Mouse (Mus musculus): Measurements from ENCODE around the gene Ticrr. TPM values are rescaled to one million over a fixed set of nuclear protein-coding genes. Genes with fewer than 3 reads are reported as not detected.

The Ticrr gene
- polyA plus RNA-seq, 1 experiment, result 5.0 TPM

DNA sequence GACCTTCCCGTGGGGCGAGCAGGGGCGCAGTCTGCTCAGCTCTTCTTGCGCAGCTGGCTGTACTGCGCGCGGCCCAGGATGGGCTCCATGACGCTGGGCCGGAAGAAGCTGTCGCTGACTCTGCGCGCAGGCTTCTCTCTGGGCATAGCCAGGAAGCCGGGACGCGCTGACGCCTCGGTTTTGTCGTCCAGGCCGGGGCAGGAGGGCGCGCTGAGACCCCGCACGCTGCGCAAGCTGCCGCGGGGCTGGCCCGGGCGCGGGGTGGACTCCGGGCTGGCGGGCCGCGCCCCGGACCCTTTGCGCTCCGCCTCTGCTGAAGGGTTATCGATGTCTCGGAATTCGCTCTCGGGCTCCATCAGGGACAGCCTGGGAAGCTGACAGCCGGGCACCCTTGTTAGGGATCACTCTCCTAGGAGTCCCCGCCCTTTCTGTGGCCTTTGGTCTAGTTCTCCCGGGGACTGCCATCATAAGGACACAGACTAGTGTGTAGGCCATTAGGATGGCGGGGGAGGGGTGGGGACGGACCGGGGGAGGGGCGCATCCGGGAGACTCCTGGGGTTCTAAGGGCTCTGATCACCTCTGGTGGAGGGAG, 61.5 kb downstream of the Ticrr start:
- Histone ChIP-seq H3ac (ENCODE audit: control insufficient read depth, insufficient read length, low read depth) (no peak overlapping the region), H3K4me3 (ENCODE audit: insufficient read depth, poor library complexity, severe bottlenecking) (no peak overlapping the region), H3K79me2 (ENCODE audit: control insufficient read depth, insufficient read depth) (no peaks in the 10 kb centered on the region), H3K79me3 (ENCODE audit: low read depth) (no peaks in the 10 kb centered on the region), H3K36me3 (ENCODE audit: control insufficient read depth, insufficient read depth) (no peaks in the 10 kb centered on the region), H3K27me3 (ENCODE audit: control insufficient read depth, insufficient read depth, insufficient read length) (peaks cover 14% of the 10 kb centered on the region)
- no peak for TF ChIP-seq MAX (IDR thresholded peaks at IDR 0.05)
- no peak for TF ChIP-seq CEBPB (IDR thresholded peaks at IDR 0.05; ENCODE audit: low read depth)
- TF ChIP-seq USF1 (IDR thresholded peaks at IDR 0.05; ENCODE audit: low read depth), result no peak
- no peak for TF ChIP-seq MYOG (IDR thresholded peaks at IDR 0.05; ENCODE audit: control insufficient read depth, extremely low read depth, insufficient read length)
- TF ChIP-seq FOSL1 (IDR thresholded peaks at IDR 0.05; ENCODE audit: insufficient read depth, low read length, poor library complexity, severe bottlenecking), result no peak
- TF ChIP-seq MYOD1 (IDR thresholded peaks at IDR 0.05; ENCODE audit: control insufficient read depth, insufficient read length, low read depth), result no peak
- TF ChIP-seq CTCF (IDR thresholded peaks at IDR 0.05; ENCODE audit: control insufficient read depth, insufficient read depth, insufficient read length), result no peak

DNA sequence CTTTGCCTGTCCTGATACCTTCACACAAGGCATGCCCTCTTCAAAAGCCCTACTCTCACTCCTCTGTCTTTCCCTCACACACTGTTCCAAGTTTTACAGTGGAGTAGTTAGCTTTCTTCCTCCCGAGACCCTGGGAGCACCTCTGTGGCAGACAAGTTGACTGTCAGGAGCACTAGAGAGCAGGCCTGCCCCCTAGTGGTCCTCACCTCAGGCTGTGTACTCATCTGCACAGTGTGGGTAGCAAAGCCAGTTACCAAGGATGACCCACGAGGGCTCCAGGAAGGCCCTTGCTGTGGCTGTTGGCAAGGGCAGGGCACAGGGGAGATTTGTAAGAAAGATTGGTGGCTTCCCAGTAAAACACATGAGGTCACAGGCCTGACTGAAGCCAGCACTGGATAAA, 67.1 kb downstream of the Ticrr start:
- Histone ChIP-seq H3K4me3 (ENCODE audit: insufficient read depth, poor library complexity, severe bottlenecking) (no peak overlapping the region), H3K79me2 (ENCODE audit: control insufficient read depth, insufficient read depth) (no peaks in the 10 kb centered on the region), H3K79me3 (ENCODE audit: low read depth) (no peaks in the 10 kb centered on the region), H3K36me3 (ENCODE audit: control insufficient read depth, insufficient read depth) (no peaks in the 10 kb centered on the region), H3ac (ENCODE audit: control insufficient read depth, insufficient read length, low read depth) (no peak overlapping the region), H3K27me3 (ENCODE audit: control insufficient read depth, insufficient read depth, insufficient read length) (peaks cover 19% of the 10 kb centered on the region)
- TF ChIP-seq CEBPB (IDR thresholded peaks at IDR 0.05; ENCODE audit: low read depth), result no peak
- TF ChIP-seq CTCF (IDR thresholded peaks at IDR 0.05; ENCODE audit: control insufficient read depth, insufficient read depth, insufficient read length), result peak; percentile 82

DNA sequence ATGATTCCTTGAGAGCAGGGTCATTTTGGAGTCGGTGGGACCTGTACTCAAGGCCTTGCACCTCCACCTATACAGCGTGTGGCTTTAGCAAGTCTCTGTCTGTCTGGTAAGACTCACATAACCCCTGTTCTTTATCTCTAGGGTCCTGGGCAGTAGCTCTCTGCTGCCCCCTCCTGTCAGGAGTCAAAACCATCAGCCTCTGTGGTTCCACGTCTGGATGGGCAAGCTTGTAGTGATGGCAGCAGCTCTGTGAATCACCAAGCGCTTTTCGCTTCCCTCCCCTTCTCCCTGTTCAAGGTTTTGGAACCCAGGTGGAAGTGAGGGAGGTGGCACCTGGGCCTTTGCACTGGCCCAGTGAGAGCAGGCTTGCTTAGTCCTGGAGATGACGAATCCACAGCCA, 68.2 kb downstream of the Ticrr start:
- Histone ChIP-seq H3K79me2 (ENCODE audit: control insufficient read depth, insufficient read depth) (no peaks in the 10 kb centered on the region), H3K4me3 (ENCODE audit: insufficient read depth, poor library complexity, severe bottlenecking) (no peak overlapping the region), H3ac (ENCODE audit: control insufficient read depth, insufficient read length, low read depth) (no peak overlapping the region), H3K36me3 (ENCODE audit: control insufficient read depth, insufficient read depth) (no peaks in the 10 kb centered on the region), H3K27me3 (ENCODE audit: control insufficient read depth, insufficient read depth, insufficient read length) (peaks cover 14% of the 10 kb centered on the region), H3K79me3 (ENCODE audit: low read depth) (no peaks in the 10 kb centered on the region)
- TF ChIP-seq FOSL1 (IDR thresholded peaks at IDR 0.05; ENCODE audit: insufficient read depth, low read length, poor library complexity, severe bottlenecking), result no peak
- no peak for TF ChIP-seq USF1 (IDR thresholded peaks at IDR 0.05; ENCODE audit: low read depth)
- TF ChIP-seq CTCF (IDR thresholded peaks at IDR 0.05; ENCODE audit: control insufficient read depth, insufficient read depth, insufficient read length), result peak; percentile 66
- no peak for TF ChIP-seq MYOG (IDR thresholded peaks at IDR 0.05; ENCODE audit: control insufficient read depth, extremely low read depth, insufficient read length)

DNA sequence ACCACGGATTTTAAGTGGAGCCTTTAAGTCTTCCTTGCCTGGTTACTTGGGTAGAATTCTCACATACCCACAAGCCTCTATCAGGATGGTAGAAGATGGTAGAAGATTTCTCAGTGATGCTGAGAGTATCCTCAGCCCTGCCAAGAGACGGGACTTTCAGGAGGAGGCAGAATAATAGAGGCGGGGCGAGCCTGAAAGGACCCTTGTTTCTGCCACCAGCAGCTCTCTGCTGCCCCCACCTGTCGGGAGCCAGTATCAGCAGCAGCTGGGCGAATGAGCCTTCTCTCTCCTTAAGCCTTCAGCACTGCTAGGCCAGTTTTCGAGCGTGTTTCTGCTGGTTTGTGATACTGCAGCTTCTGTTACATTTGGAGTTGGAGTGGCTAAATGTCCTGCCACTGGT, 69.2 kb downstream of the Ticrr start:
- Histone ChIP-seq H3ac (ENCODE audit: control insufficient read depth, insufficient read length, low read depth) (no peak overlapping the region), H3K79me2 (ENCODE audit: control insufficient read depth, insufficient read depth) (no peaks in the 10 kb centered on the region), H3K27me3 (ENCODE audit: control insufficient read depth, insufficient read depth, insufficient read length) (peaks cover 14% of the 10 kb centered on the region), H3K4me3 (ENCODE audit: insufficient read depth, poor library complexity, severe bottlenecking) (no peak overlapping the region), H3K36me3 (ENCODE audit: control insufficient read depth, insufficient read depth) (no peaks in the 10 kb centered on the region), H3K79me3 (ENCODE audit: low read depth) (no peaks in the 10 kb centered on the region)
- TF ChIP-seq CTCF (IDR thresholded peaks at IDR 0.05; ENCODE audit: control insufficient read depth, insufficient read depth, insufficient read length) (peak; percentile 71), MYOG (IDR thresholded peaks at IDR 0.05; ENCODE audit: control insufficient read depth, extremely low read depth, insufficient read length) (no peak)

DNA sequence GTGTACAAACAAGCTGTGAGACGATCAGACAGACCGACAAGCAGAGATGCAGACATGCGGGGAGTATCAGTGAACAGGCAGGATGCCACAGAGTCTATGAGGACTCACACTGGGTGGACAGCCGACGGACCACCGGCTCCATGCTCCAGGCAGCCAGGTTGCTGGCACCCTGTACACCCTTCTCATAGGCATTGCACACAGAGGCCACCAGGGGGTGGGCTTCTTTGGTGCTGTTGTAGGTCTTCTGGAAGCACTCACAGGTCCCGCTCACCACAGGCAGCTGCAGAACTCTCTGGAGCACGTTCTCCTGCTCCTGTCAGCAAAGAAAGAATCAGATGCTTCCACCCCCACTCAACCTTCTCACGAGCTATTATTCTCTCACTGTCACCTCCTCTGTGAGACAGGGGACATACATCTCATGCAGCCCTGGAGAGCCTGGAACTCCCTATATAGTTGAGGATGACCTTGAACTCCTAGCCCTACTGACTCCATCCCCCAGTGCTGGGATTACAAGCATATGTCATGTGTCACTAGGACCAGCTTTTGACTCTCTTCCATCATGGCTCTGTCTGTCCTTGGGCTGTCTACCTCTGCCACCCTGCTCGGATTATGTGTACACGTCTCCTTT, 69.9 kb downstream of the Ticrr start:
- H3K79me2 ChIP-seq (ENCODE audit: control insufficient read depth, insufficient read depth), result no peaks in the 10 kb centered on the region
- H3K4me3 ChIP-seq (ENCODE audit: insufficient read depth, poor library complexity, severe bottlenecking), result no peak overlapping the region
- no peaks in the 10 kb centered on the region for H3K36me3 ChIP-seq (ENCODE audit: control insufficient read depth, insufficient read depth)
- no peak overlapping the region for H3ac ChIP-seq (ENCODE audit: control insufficient read depth, insufficient read length, low read depth)
- H3K79me3 ChIP-seq (ENCODE audit: low read depth), result no peaks in the 10 kb centered on the region
- H3K27me3 ChIP-seq (ENCODE audit: control insufficient read depth, insufficient read depth, insufficient read length), result peaks cover 14% of the 10 kb centered on the region
- no peak for TF ChIP-seq MAX (IDR thresholded peaks at IDR 0.05)
- TF ChIP-seq CTCF (IDR thresholded peaks at IDR 0.05; ENCODE audit: control insufficient read depth, insufficient read depth, insufficient read length), result peak; percentile 21
- TF ChIP-seq FOSL1 (IDR thresholded peaks at IDR 0.05; ENCODE audit: insufficient read depth, low read length, poor library complexity, severe bottlenecking), result no peak

DNA sequence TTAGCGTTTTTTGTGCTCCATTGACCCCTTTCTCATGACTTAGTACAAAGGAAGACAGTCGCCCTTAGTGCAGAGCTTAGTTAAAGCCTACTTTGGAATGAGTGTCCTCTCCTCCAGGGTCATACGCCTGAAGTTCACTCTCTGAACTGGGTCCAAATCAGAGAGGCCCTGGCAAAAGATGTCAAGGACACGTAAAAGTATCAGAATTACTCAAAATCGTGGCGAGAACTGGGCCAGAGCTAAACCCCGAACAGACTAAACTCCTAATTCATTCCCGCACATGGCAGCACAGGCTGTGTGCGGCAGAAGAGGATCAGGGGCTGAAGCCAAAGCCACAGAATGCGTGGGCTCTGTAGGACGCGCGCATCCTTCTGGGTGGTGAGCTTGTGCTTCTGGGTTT, 71.4 kb downstream of the Ticrr start:
- H3K79me3 ChIP-seq (ENCODE audit: low read depth), result no peaks in the 10 kb centered on the region
- H3K36me3 ChIP-seq (ENCODE audit: control insufficient read depth, insufficient read depth), result no peaks in the 10 kb centered on the region
- H3K4me3 ChIP-seq (ENCODE audit: insufficient read depth, poor library complexity, severe bottlenecking), result no peak overlapping the region
- peaks cover 9% of the 10 kb centered on the region for H3K27me3 ChIP-seq (ENCODE audit: control insufficient read depth, insufficient read depth, insufficient read length)
- TF ChIP-seq MYOD1 (IDR thresholded peaks at IDR 0.05; ENCODE audit: control insufficient read depth, insufficient read length, low read depth) (no peak), FOSL1 (IDR thresholded peaks at IDR 0.05; ENCODE audit: insufficient read depth, low read length, poor library complexity, severe bottlenecking) (no peak), CTCF (IDR thresholded peaks at IDR 0.05; ENCODE audit: control insufficient read depth, insufficient read depth, insufficient read length) (no peak), MYOG (IDR thresholded peaks at IDR 0.05; ENCODE audit: control insufficient read depth, extremely low read depth, insufficient read length) (no peak), CEBPB (IDR thresholded peaks at IDR 0.05; ENCODE audit: low read depth) (no peak), USF1 (IDR thresholded peaks at IDR 0.05; ENCODE audit: low read depth) (no peak), MAX (IDR thresholded peaks at IDR 0.05) (no peak)
- H3K79me2 ChIP-seq (ENCODE audit: control insufficient read depth, insufficient read depth), result no peaks in the 10 kb centered on the region
- no peak overlapping the region for H3ac ChIP-seq (ENCODE audit: control insufficient read depth, insufficient read length, low read depth)

Measured in C2C12 (cell line).